Mouse (Mus musculus): ENCODE data around the gene Tesk1. TPM values are rescaled to one million over a fixed set of nuclear protein-coding genes. Genes with fewer than 3 reads are reported as not detected.

Tesk1 gene
- polyA plus RNA-seq, 1 experiment = 109 TPM

GRCm38 (mm10) chr4:43497405-43497804, 55.7 kb downstream of the Tesk1 start:
- DNase-seq (ENCODE audit: low read depth) = no peak
- TF ChIP-seq CTCF (IDR thresholded peaks at IDR 0.05; ENCODE audit: borderline replicate concordance, extremely low read depth, insufficient read depth, insufficient read length) = no peak
- no peak for TF ChIP-seq POLR2A (IDR thresholded peaks at IDR 0.05; ENCODE audit: borderline replicate concordance, extremely low read depth, insufficient read depth, insufficient read length, poor library complexity, severe bottlenecking)

Other genes starting within 250 kb of the Tesk1 start
- 0.63 and 0.88 TPM in 2 replicates for gene Atp8b5, start 174.8 kb upstream of the Tesk1 start, polyA plus RNA-seq (2012; rRNA removed)
- 49.8 and 124 TPM in 2 replicates for gene Rusc2, start 60.0 kb upstream of the Tesk1 start, polyA plus RNA-seq (2012; rRNA removed)
- 1.1 and 1.7 TPM in 2 replicates for gene Fam166b, start 12.8 kb upstream of the Tesk1 start, polyA plus RNA-seq (2012; rRNA removed)
- gene Cd72, start 12.7 kb downstream of the Tesk1 start, polyA plus RNA-seq (2012; rRNA removed) = 0.14 TPM in 1 of 2 replicates, not detected in the other
- gene Sit1, start 41.8 kb downstream of the Tesk1 start, polyA plus RNA-seq (2012; rRNA removed) = not detected in 2 replicates
- gene Ccdc107, start 51.0 kb downstream of the Tesk1 start, polyA plus RNA-seq (2012; rRNA removed) = 100.0 and 137 TPM in 2 replicates
- 19.5 and 66.1 TPM in 2 replicates for gene Arhgef39, start 57.8 kb downstream of the Tesk1 start, polyA plus RNA-seq (2012; rRNA removed)
- 0.14 and 0.37 TPM in 2 replicates for gene Car9, start 65.0 kb downstream of the Tesk1 start, polyA plus RNA-seq (2012; rRNA removed)
- gene Tpm2, start 81.8 kb downstream of the Tesk1 start, polyA plus RNA-seq (2012; rRNA removed) = 9.0 and 12.1 TPM in 2 replicates
- 47.9 and 63.8 TPM in 2 replicates for gene Creb3, start 120.4 kb downstream of the Tesk1 start, polyA plus RNA-seq (2012; rRNA removed)
- gene Tln1, start 120.8 kb downstream of the Tesk1 start, polyA plus RNA-seq (2012; rRNA removed) = 53.6 and 55.5 TPM in 2 replicates
- gene Rgp1, start 136.8 kb downstream of the Tesk1 start, polyA plus RNA-seq (2012; rRNA removed) = 56.0 and 61.7 TPM in 2 replicates
- gene Gba2, start 136.9 kb downstream of the Tesk1 start, polyA plus RNA-seq (2012; rRNA removed) = 91.6 and 110 TPM in 2 replicates
- gene Msmp, start 142.6 kb downstream of the Tesk1 start, polyA plus RNA-seq (2012; rRNA removed) = 0.16 TPM in 1 of 2 replicates, not detected in the other
- gene Npr2, start 190.0 kb downstream of the Tesk1 start, polyA plus RNA-seq (2012; rRNA removed) = 61.7 and 65.6 TPM in 2 replicates
- 7.3 and 9.0 TPM in 2 replicates for gene Spag8, start 211.7 kb downstream of the Tesk1 start, polyA plus RNA-seq (2012; rRNA removed)
- gene Hint2, start 214.5 kb downstream of the Tesk1 start, polyA plus RNA-seq (2012; rRNA removed) = 43.0 and 64.6 TPM in 2 replicates
- gene Tmem8b, start 227.0 kb downstream of the Tesk1 start, polyA plus RNA-seq (2012; rRNA removed) = 27.0 and 42.0 TPM in 2 replicates
- 0.23 and 0.34 TPM in 2 replicates for gene Fam221b, start 227.2 kb downstream of the Tesk1 start, polyA plus RNA-seq (2012; rRNA removed)

All from brain, embryonic 14.5 days (tissue).